Mouse (Mus musculus) limb, embryonic 12.5 days (tissue): ENCODE results near the gene Gprin2. TPM values are rescaled to one million over a fixed set of nuclear protein-coding genes. Genes with fewer than 3 reads are reported as not detected.

Experiments
- ATAC-seq: fragments of 200-750 bp; cut with Nextera tagmentation; 2 replicates; pipeline ENCODE4 v1.8.0; 2017; ENCODE audit warnings: low read depth, moderate TSS enrichment; ENCODE audit not compliant: insufficient number of reproducible peaks, insufficient read depth, low FRiP score, low TSS enrichment
- H3K27ac ChIP-seq: fragments of 300-500 bp; sonication (generic); 2 replicates; pipeline ENCODE4 v1.5.1; 2016; ENCODE audit warnings: mild to moderate bottlenecking, moderate library complexity
- H3K27me3 ChIP-seq: fragments of 300-500 bp; sonication (generic); 2 replicates; pipeline ENCODE4 v1.6.1; 2016; ENCODE audit warnings: mild to moderate bottlenecking, moderate library complexity
- H3K36me3 ChIP-seq: fragments of 300-500 bp; sonication (generic); 2 replicates; pipeline ENCODE4 v1.6.1; 2016; ENCODE audit warnings: mild to moderate bottlenecking, moderate library complexity
- H3K4me1 ChIP-seq: fragments of 300-500 bp; sonication (generic); replicated peaks from 2 replicates; pipeline ENCODE4 v1.6.1; 2016
- H3K4me2 ChIP-seq: fragments of 300-500 bp; sonication (generic); 2 replicates; pipeline ENCODE4 v1.6.1; 2016; ENCODE audit warnings: mild to moderate bottlenecking, moderate library complexity
- H3K4me3 ChIP-seq: fragments of 300-500 bp; sonication (generic); replicated peaks from 2 replicates; pipeline ENCODE4 v1.5.1; 2016; ENCODE audit warnings: mild to moderate bottlenecking
- H3K9ac ChIP-seq: fragments of 300-500 bp; sonication (generic); replicated peaks from 2 replicates; pipeline ENCODE4 v1.6.1; 2016; ENCODE audit warnings: mild to moderate bottlenecking, moderate library complexity
- H3K9me3 ChIP-seq: fragments of 300-500 bp; sonication (generic); 2 replicates; pipeline ENCODE4 v1.6.1; 2016; ENCODE audit warnings: mild to moderate bottlenecking, moderate library complexity
- WGBS: fragments of 180-500 bp; shearing (Covaris S2); methylation state at CpG from one replicate; pipeline ENCODE4 v1.1.7; 2016; 5-methylcytosine and 5-hydroxymethylcytosine counted together
- polyA plus RNA-seq: library from polyadenylated mRNA; unstranded; fragments of >200 nt; fragmentation: Nextera tagmentation; extraction: Ambion mirVana; gene quantifications from 2 replicates; pipeline ENCODE4 v1.2.1, GENCODE M21; 2016

The Gprin2 gene
- polyA plus RNA-seq, 1 experiment from 2014 or later = 2.4 TPM

GRCm38 (mm10) chr14:34225986-34226385 is 24.5 kb upstream of the Gprin2 start:
- H3K4me2 ChIP-seq = no peak overlapping the region
- H3K4me3 ChIP-seq = no peak overlapping the region
- no peak for ATAC-seq
- WGBS = 84% methylated on average over 9 of the region's 9 CpGs
- H3K9me3 ChIP-seq = no peaks in the 10 kb centered on the region
- no peaks in the 10 kb centered on the region for H3K36me3 ChIP-seq
- no peak overlapping the region for H3K9ac ChIP-seq
- H3K4me1 ChIP-seq = no peaks in the 10 kb centered on the region
- H3K27ac ChIP-seq = no peak overlapping the region
- peaks cover 11% of the 10 kb centered on the region for H3K27me3 ChIP-seq

- Histone ChIP-seq H3K4me1 (peaks cover 8% of the 10 kb centered on the region), H3K9ac (no peak overlapping the region), H3K27me3 (peaks cover 37% of the 10 kb centered on the region), H3K27ac (no peak overlapping the region), H3K9me3 (no peaks in the 10 kb centered on the region), H3K4me3 (no peak overlapping the region), H3K4me2 (no peak overlapping the region), H3K36me3 (no peaks in the 10 kb centered on the region)
- ATAC-seq = no peak
- WGBS = 64% methylated on average over 5 of the region's 5 CpGs
Measured at GRCm38 (mm10) chr14:34223362-34223898, 22.0 kb upstream of the Gprin2 start.

GRCm38 (mm10) chr14:34221416-34222077 is 20.1 kb upstream of the Gprin2 start:
- no peak for ATAC-seq
- Histone ChIP-seq H3K9me3 (no peaks in the 10 kb centered on the region), H3K36me3 (no peaks in the 10 kb centered on the region), H3K4me1 (peaks cover 8% of the 10 kb centered on the region), H3K27me3 (peaks cover 48% of the 10 kb centered on the region), H3K4me3 (no peak overlapping the region), H3K4me2 (no peak overlapping the region), H3K9ac (no peak overlapping the region), H3K27ac (no peak overlapping the region)
- WGBS = 64% methylated on average over 5 of the region's 5 CpGs

DNA sequence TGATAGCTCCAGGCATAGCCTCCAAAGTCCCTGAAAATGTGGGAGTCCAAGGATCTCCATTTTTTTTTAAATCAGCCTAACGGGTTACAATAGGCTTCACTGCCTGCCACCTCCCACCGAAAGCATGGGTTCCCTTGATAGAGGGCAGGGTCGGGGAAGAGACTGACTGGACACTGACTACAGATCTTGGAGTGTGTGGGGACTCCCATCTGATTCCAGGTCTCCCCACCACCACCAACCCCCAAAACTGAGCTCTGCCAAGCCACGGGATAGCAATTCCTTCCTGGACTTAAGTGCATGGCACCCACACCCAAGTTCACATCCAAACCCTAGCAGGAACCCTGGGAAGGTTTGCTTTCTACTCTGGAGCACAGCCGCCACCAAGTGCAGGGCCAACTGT is 19.0 kb upstream of the Gprin2 start:
- no peak overlapping the region for H3K27ac ChIP-seq
- peaks cover 8% of the 10 kb centered on the region for H3K4me1 ChIP-seq
- H3K27me3 ChIP-seq = peaks cover 50% of the 10 kb centered on the region
- peak overlapping the region; percentile 69 for H3K4me2 ChIP-seq
- H3K4me3 ChIP-seq = no peak overlapping the region; the same call in 1 of the 2 replicates
- H3K9ac ChIP-seq = no peak overlapping the region
- WGBS = 74% methylated on average over 5 of the region's 5 CpGs
- no peaks in the 10 kb centered on the region for H3K9me3 ChIP-seq
- ATAC-seq = no peak
- no peaks in the 10 kb centered on the region for H3K36me3 ChIP-seq

GRCm38 (mm10) chr14:34219786-34220198 is 18.3 kb upstream of the Gprin2 start:
- 3% methylated on average over 26 of the region's 29 CpGs for WGBS
- Histone ChIP-seq H3K9me3 (no peaks in the 10 kb centered on the region), H3K36me3 (no peaks in the 10 kb centered on the region), H3K4me2 (peak overlapping the region; percentile 69), H3K4me1 (peaks cover 8% of the 10 kb centered on the region), H3K27ac (no peak overlapping the region), H3K9ac (peak overlapping the region; percentile 50; the same call in 1 of the 2 replicates), H3K27me3 (peaks cover 50% of the 10 kb centered on the region), H3K4me3 (peak overlapping the region; percentile 41)
- no peak for ATAC-seq

- Histone ChIP-seq H3K36me3 (no peaks in the 10 kb centered on the region), H3K27ac (no peak within 1 kb of the TSS), H3K9me3 (no peaks in the 10 kb centered on the region), H3K9ac (peak within 1 kb of the TSS; percentile 50; the same call in 1 of the 2 replicates), H3K4me3 (peak within 1 kb of the TSS; percentile 41), H3K4me1 (peaks cover 8% of the 10 kb centered on the region), H3K4me2 (peak within 1 kb of the TSS; percentile 69), H3K27me3 (peaks cover 50% of the 10 kb centered on the region)
- no peak for ATAC-seq
- WGBS = 50% methylated on average over 6 of the region's 6 CpGs
Measured at GRCm38 (mm10) chr14:34219295-34219694, 17.8 kb upstream of the Gprin2 start, which contains the start of gene Syt15. Syt15 (plus strand) TSS chr14:34219595.

- ATAC-seq = no peak
- 66% methylated on average over 6 of the region's 6 CpGs for WGBS
Measured at GRCm38 (mm10) chr14:34215451-34216127, 14.1 kb upstream of the Gprin2 start.

GRCm38 (mm10) chr14:34209942-34210341 is 8.5 kb upstream of the Gprin2 start:
- Histone ChIP-seq H3K9ac (no peak overlapping the region), H3K27ac (no peak overlapping the region), H3K27me3 (no peaks in the 10 kb centered on the region), H3K9me3 (no peaks in the 10 kb centered on the region), H3K4me3 (no peak overlapping the region), H3K4me1 (no peaks in the 10 kb centered on the region), H3K4me2 (no peak overlapping the region), H3K36me3 (no peaks in the 10 kb centered on the region)
- ATAC-seq = no peak
- WGBS = 87% methylated on average over 4 of the region's 4 CpGs

More at GRCm38 (mm10) chr14:34215451-34216127, 14.1 kb upstream of the Gprin2 start:
- no peak overlapping the region for H3K9ac ChIP-seq
- H3K36me3 ChIP-seq = no peaks in the 10 kb centered on the region
- no peak overlapping the region for H3K4me3 ChIP-seq
- no peak overlapping the region for H3K27ac ChIP-seq
- peaks cover 8% of the 10 kb centered on the region for H3K4me1 ChIP-seq
- H3K9me3 ChIP-seq = no peaks in the 10 kb centered on the region
- peaks cover 35% of the 10 kb centered on the region for H3K27me3 ChIP-seq
- H3K4me2 ChIP-seq = no peak overlapping the region

GRCm38 (mm10) chr14:34209080-34209479 is 7.6 kb upstream of the Gprin2 start:
- no peak overlapping the region for H3K9ac ChIP-seq
- no peaks in the 10 kb centered on the region for H3K9me3 ChIP-seq
- H3K4me3 ChIP-seq = no peak overlapping the region
- 61% methylated on average over 4 of the region's 4 CpGs for WGBS
- H3K4me1 ChIP-seq = no peaks in the 10 kb centered on the region
- no peak overlapping the region for H3K27ac ChIP-seq
- no peaks in the 10 kb centered on the region for H3K27me3 ChIP-seq
- H3K36me3 ChIP-seq = no peaks in the 10 kb centered on the region
- H3K4me2 ChIP-seq = no peak overlapping the region
- no peak for ATAC-seq

DNA sequence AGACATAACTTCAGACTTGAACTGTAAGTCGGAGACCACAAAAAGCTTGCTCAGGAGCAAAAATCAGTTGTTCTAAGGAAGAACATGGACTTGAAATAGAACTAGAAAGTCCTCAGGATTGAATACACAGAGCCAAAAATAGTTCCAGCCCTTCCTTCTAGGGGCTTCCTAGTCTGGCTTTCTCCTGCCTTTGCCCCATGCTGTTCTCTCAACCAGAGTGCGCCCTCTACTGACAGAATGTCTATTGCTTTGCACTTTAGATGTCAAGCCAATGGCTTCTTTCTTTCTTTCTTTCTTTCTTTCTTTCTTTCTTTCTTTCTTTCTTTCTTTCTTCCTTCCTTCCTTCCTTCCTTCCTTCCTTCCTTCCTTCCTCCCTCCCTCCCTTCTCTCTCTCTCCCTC is 7.2 kb upstream of the Gprin2 start:
- Histone ChIP-seq H3K27ac (no peak overlapping the region), H3K9me3 (no peaks in the 10 kb centered on the region), H3K36me3 (no peaks in the 10 kb centered on the region), H3K4me2 (no peak overlapping the region), H3K4me1 (no peaks in the 10 kb centered on the region), H3K4me3 (no peak overlapping the region), H3K9ac (no peak overlapping the region), H3K27me3 (no peaks in the 10 kb centered on the region)
- no peak for ATAC-seq
- WGBS = 49% methylated on average over 2 of the region's 2 CpGs

GRCm38 (mm10) chr14:34207996-34208395 is 6.5 kb upstream of the Gprin2 start:
- no peak overlapping the region for H3K4me2 ChIP-seq
- 65% methylated on average over 6 of the region's 6 CpGs for WGBS
- ATAC-seq = no peak

More at GRCm38 (mm10) chr14:34207996-34208395, 6.5 kb upstream of the Gprin2 start:
- Histone ChIP-seq H3K4me1 (no peaks in the 10 kb centered on the region), H3K4me3 (no peak overlapping the region), H3K9ac (no peak overlapping the region), H3K9me3 (no peaks in the 10 kb centered on the region), H3K36me3 (no peaks in the 10 kb centered on the region), H3K27ac (no peak overlapping the region), H3K27me3 (peaks cover under 1% of the 10 kb centered on the region; the same call in 1 of the 2 replicates)
